Mouse (Mus musculus): ENCODE measurements at regions not wholly inside any gene's neighbourhood (a gene's known extent, or its start where the extent isn't known, plus 50 kb on each side); places are given as distances from the start of the nearest gene placed in this dataset.

DNA sequence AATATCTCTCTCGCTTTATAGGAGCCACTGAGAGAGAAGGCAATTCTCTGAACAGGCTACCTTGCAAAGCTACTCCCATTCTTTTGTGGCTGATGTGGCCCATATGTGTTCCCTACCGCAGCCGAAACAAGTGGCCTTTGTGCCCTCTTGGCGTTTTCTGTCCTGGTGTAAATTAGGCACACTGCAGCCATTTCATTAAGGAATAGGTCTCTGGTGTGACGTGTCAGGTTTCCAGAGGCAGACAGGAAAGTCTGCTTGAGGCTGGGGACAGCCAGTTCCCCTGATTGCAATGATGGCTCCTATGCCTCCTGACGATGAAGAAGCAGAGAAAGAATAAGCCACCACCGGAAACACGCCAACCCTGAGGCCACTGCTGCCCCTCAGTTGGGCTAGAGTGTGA, 59.3 kb upstream of the Bcor start:
- H3K4me1 ChIP-seq (ENCODE audit: control insufficient read depth, insufficient read depth, low read length) = no peaks in the 10 kb centered on the region
- 79% methylated on average over 8 of the region's 8 CpGs for WGBS
- TF ChIP-seq POLR2A (IDR thresholded peaks at IDR 0.05; ENCODE audit: insufficient read depth, low read depth, low read length) (no peak), CTCF (IDR thresholded peaks at IDR 0.05; ENCODE audit: insufficient read depth, low read depth, low read length) (no peak)
- H3K4me3 ChIP-seq (ENCODE audit: insufficient read depth, low read depth, low read length) = no peak overlapping the region
- H3K27ac ChIP-seq (ENCODE audit: insufficient read depth, low read depth, low read length) = no peak overlapping the region

GRCm38 (mm10) chrX:12224314-12224713, 64.2 kb upstream of the Bcor start:
- Histone ChIP-seq H3K27ac (ENCODE audit: insufficient read depth, low read depth, low read length) (no peak overlapping the region), H3K4me3 (ENCODE audit: insufficient read depth, low read depth, low read length) (no peak overlapping the region), H3K4me1 (ENCODE audit: control insufficient read depth, insufficient read depth, low read length) (peaks cover 7% of the 10 kb centered on the region; the same call in 1 of the 2 replicates)
- 86% methylated on average over 4 of the region's 4 CpGs for whole genome bisulfite sequencing
- TF ChIP-seq CTCF (IDR thresholded peaks at IDR 0.05; ENCODE audit: insufficient read depth, low read depth, low read length) (no peak), POLR2A (IDR thresholded peaks at IDR 0.05; ENCODE audit: insufficient read depth, low read depth, low read length) (no peak)

- H3K4me1 ChIP-seq (ENCODE audit: control insufficient read depth, insufficient read depth, low read length) = peaks cover 7% of the 10 kb centered on the region; the same call in 1 of the 2 replicates
- no peak overlapping the region for H3K27ac ChIP-seq (ENCODE audit: insufficient read depth, low read depth, low read length)
- 0 out of 2 replicates have a peak overlapping the region, but pooled peaks have one; percentile 5 for H3K4me3 ChIP-seq (ENCODE audit: insufficient read depth, low read depth, low read length)
- WGBS = 14% methylated on average over 17 of the region's 19 CpGs
- TF ChIP-seq CTCF (IDR thresholded peaks at IDR 0.05; ENCODE audit: insufficient read depth, low read depth, low read length) (no peak), POLR2A (IDR thresholded peaks at IDR 0.05; ENCODE audit: insufficient read depth, low read depth, low read length) (no peak)
Measured at GRCm38 (mm10) chrX:12225116-12225891, 65.1 kb upstream of the Bcor start.

GRCm38 (mm10) chrX:12225892-12226206, 65.7 kb upstream of the Bcor start:
- TF ChIP-seq POLR2A (IDR thresholded peaks at IDR 0.05; ENCODE audit: insufficient read depth, low read depth, low read length) = no peak
- no peak for TF ChIP-seq CTCF (IDR thresholded peaks at IDR 0.05; ENCODE audit: insufficient read depth, low read depth, low read length)
- H3K27ac ChIP-seq (ENCODE audit: insufficient read depth, low read depth, low read length) = no peak overlapping the region
- H3K4me3 ChIP-seq (ENCODE audit: insufficient read depth, low read depth, low read length) = no peak overlapping the region
- H3K4me1 ChIP-seq (ENCODE audit: control insufficient read depth, insufficient read depth, low read length) = peaks cover 7% of the 10 kb centered on the region; the same call in 1 of the 2 replicates
- WGBS = 15% methylated on average over 3 of the region's 3 CpGs

DNA sequence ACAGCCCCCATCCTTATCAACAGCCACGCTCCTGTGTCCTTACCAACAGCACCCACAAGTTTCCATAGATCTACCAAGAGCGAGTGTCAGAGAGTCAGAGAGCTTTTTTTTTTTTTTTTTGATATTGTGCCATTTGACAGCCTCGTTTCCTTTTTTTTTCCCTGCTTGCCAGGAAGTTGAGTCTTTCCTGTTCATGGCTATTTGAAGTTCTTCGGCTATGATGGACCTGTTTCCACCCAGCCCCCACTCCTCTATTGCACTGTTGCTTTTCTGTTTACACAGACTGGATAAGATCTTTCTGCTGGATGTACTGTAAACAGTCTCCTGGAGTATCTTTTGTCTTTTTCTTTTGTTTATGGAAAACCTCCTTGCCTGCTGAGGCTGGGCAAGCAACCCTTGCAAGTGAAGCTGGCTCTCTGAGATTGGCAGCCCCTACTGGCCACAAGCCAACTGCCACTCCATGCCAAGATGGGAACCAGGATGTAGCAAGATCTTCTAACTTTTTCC, 80.4 kb upstream of the Bcor start:
- no peak overlapping the region for H3K4me3 ChIP-seq (ENCODE audit: insufficient read depth, low read depth, low read length)
- 55% methylated on average over 4 of the region's 4 CpGs for WGBS
- no peak overlapping the region for H3K27ac ChIP-seq (ENCODE audit: insufficient read depth, low read depth, low read length)
- H3K4me1 ChIP-seq (ENCODE audit: control insufficient read depth, insufficient read depth, low read length) = peaks cover 3% of the 10 kb centered on the region; the same call in 1 of the 2 replicates
- no peak for TF ChIP-seq CTCF (IDR thresholded peaks at IDR 0.05; ENCODE audit: insufficient read depth, low read depth, low read length)
- TF ChIP-seq POLR2A (IDR thresholded peaks at IDR 0.05; ENCODE audit: insufficient read depth, low read depth, low read length) = no peak

GRCm38 (mm10) chrX:12241751-12242150, 81.6 kb upstream of the Bcor start:
- no peak for TF ChIP-seq POLR2A (IDR thresholded peaks at IDR 0.05; ENCODE audit: insufficient read depth, low read depth, low read length)
- TF ChIP-seq CTCF (IDR thresholded peaks at IDR 0.05; ENCODE audit: insufficient read depth, low read depth, low read length) = no peak
- Histone ChIP-seq H3K27ac (ENCODE audit: insufficient read depth, low read depth, low read length) (no peak overlapping the region), H3K4me3 (ENCODE audit: insufficient read depth, low read depth, low read length) (no peak overlapping the region), H3K4me1 (ENCODE audit: control insufficient read depth, insufficient read depth, low read length) (peaks cover 3% of the 10 kb centered on the region; the same call in 1 of the 2 replicates)
- WGBS = 30% methylated on average over 4 of the region's 4 CpGs

GRCm38 (mm10) chrX:12249071-12249470, 88.9 kb upstream of the Bcor start:
- 79% methylated on average over 4 of the region's 4 CpGs for WGBS
- Histone ChIP-seq H3K4me1 (ENCODE audit: control insufficient read depth, insufficient read depth, low read length) (peaks cover 20% of the 10 kb centered on the region), H3K4me3 (ENCODE audit: insufficient read depth, low read depth, low read length) (no peak overlapping the region), H3K27ac (ENCODE audit: insufficient read depth, low read depth, low read length) (no peak overlapping the region)
- TF ChIP-seq CTCF (IDR thresholded peaks at IDR 0.05; ENCODE audit: insufficient read depth, low read depth, low read length) (no peak), POLR2A (IDR thresholded peaks at IDR 0.05; ENCODE audit: insufficient read depth, low read depth, low read length) (no peak)

- Histone ChIP-seq H3K4me3 (ENCODE audit: insufficient read depth, low read depth, low read length) (no peak overlapping the region), H3K27ac (ENCODE audit: insufficient read depth, low read depth, low read length) (no peak overlapping the region), H3K4me1 (ENCODE audit: control insufficient read depth, insufficient read depth, low read length) (peaks cover 20% of the 10 kb centered on the region)
- 77% methylated on average over 4 of the region's 4 CpGs for WGBS
- TF ChIP-seq POLR2A (IDR thresholded peaks at IDR 0.05; ENCODE audit: insufficient read depth, low read depth, low read length) (no peak), CTCF (IDR thresholded peaks at IDR 0.05; ENCODE audit: insufficient read depth, low read depth, low read length) (no peak)
Measured at GRCm38 (mm10) chrX:12249911-12250310, 89.8 kb upstream of the Bcor start.

- Histone ChIP-seq H3K4me1 (ENCODE audit: control insufficient read depth, insufficient read depth, low read length) (peaks cover 22% of the 10 kb centered on the region), H3K27ac (ENCODE audit: insufficient read depth, low read depth, low read length) (no peak overlapping the region), H3K4me3 (ENCODE audit: insufficient read depth, low read depth, low read length) (peak overlapping the region; percentile 35)
- TF ChIP-seq CTCF (IDR thresholded peaks at IDR 0.05; ENCODE audit: insufficient read depth, low read depth, low read length) (0 out of 2 replicates have a peak, but pooled peaks have one; percentile 20), POLR2A (IDR thresholded peaks at IDR 0.05; ENCODE audit: insufficient read depth, low read depth, low read length) (no peak)
- 25% methylated on average over 32 of the region's 32 CpGs for WGBS
Measured at GRCm38 (mm10) chrX:12251853-12252679, 91.9 kb upstream of the Bcor start.

Measured in olfactory bulb, adult 2 months (tissue).